Mouse (Mus musculus) megakaryocyte, embryonic 14.5 days (primary cell): ENCODE measurements at regions not wholly inside any gene's neighbourhood (a gene's known extent, or its start where the extent isn't known, plus 50 kb on each side); places are given as distances from the start of the nearest gene placed in this dataset.
"Not testable (repeated sequence)": the region's sequence is repeated elsewhere in the genome, so short reads cannot be mapped to it uniquely, and the experiment has no call there.

Experiments
- H3K27me3 ChIP-seq: replicated peaks from 2 replicates; pipeline ENCODE3; 2012; ENCODE audit warnings: inconsistent platforms
- H3K36me3 ChIP-seq: replicated peaks from 2 replicates; pipeline ENCODE3; 2012; ENCODE audit warnings: low read length, inconsistent platforms, mixed read lengths
- H3K4me1 ChIP-seq: 2 replicates; pipeline ENCODE4 v1.6.1; 2012; ENCODE audit warnings: inconsistent platforms
- H3K4me3 ChIP-seq: replicated peaks from 2 replicates; pipeline ENCODE3; 2012; ENCODE audit warnings: moderate library complexity, mild to moderate bottlenecking, inconsistent platforms
- H3K9me3 ChIP-seq: 2 replicates; pipeline ENCODE4 v1.6.1; 2012; ENCODE audit warnings: inconsistent platforms
- FLI1 ChIP-seq: IDR thresholded peaks from 2 replicates; pipeline ENCODE4 v1.6.1; 2012; ENCODE audit warnings: low read length, inconsistent platforms, mixed read lengths
- GATA1 ChIP-seq: IDR thresholded peaks from 3 replicates; pipeline ENCODE4 v1.6.1; 2012; ENCODE audit warnings: mixed read lengths, low read length, inconsistent platforms, borderline replicate concordance

GRCm38 (mm10) chr14:37425506-37425905, 290.4 kb upstream of the Ghitm start:
- H3K4me1 ChIP-seq = no peaks in the 10 kb centered on the region
- H3K9me3 ChIP-seq = no peaks in the 10 kb centered on the region
- H3K27me3 ChIP-seq = no peaks in the 10 kb centered on the region
- no peak overlapping the region for H3K4me3 ChIP-seq
- TF ChIP-seq GATA1 (no peak), FLI1 (no peak)
- no peaks in the 10 kb centered on the region for H3K36me3 ChIP-seq

DNA sequence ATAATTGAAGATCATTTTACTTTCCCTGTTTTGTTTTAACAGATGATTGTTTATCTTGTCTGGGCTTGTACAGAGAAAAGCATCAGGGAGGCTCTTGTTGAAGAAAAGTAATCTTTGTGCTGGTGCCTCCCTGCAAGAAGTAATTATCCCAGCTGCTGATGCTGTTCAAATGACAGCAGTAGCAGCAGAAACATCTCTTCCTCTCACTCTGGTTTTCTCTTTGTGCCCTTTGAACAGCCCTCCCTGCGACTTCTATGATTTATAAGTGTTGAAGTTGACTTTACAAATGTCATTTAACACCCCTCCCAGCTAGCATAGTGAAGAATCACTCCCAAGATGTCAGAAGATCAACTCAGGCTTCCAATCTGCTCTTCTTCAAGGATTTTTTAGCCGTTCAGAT, 286.5 kb upstream of the Ghitm start:
- TF ChIP-seq GATA1 (no peak), FLI1 (no peak)
- H3K36me3 ChIP-seq = no peaks in the 10 kb centered on the region
- no peaks in the 10 kb centered on the region for H3K4me1 ChIP-seq
- peaks cover 4% of the 10 kb centered on the region; the same call in 1 of the 2 replicates for H3K9me3 ChIP-seq
- H3K27me3 ChIP-seq = no peaks in the 10 kb centered on the region
- H3K4me3 ChIP-seq = no peak overlapping the region

DNA sequence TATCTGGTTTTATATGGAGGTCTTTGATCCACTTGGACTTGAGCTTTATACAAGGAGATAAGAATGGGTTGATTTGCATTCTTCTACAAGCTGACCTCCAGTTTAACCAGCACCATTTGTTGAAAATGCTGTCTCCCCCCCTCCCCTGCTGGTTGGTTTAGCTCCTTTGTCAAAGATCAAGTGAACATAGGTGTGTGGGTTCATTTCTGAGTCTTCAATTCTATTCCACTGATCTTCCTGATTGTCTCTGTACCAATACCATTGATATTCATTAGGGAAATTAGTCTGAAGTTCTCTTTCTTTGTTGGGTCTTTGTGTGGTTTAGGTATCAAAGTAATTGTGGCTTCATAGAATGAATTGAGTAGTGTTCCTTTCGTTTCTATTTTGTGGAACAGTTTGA, 277.5 kb upstream of the Ghitm start:
- H3K36me3 ChIP-seq, H3K9me3 ChIP-seq, H3K4me1 ChIP-seq, H3K4me3 ChIP-seq, H3K27me3 ChIP-seq: not testable (repeated sequence)

DNA sequence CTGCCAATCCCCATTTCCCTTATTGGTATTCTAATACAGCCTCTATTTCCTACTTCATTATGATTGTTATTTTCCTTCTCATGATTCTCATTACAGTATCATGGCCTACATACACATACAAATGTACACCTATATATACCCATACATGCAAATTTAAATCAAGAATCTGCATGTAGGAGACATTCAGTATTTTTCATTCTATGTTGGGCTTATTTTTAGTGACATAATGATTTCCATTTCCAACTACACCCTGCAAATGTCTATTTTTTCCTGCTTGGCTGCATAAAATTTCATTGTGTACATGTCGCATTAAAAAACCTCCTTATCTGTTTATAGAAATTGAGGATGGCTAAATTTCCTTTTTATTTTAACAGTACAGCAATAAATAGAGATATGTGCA, 236.9 kb upstream of the Ghitm start:
- Histone ChIP-seq H3K27me3 (no peaks in the 10 kb centered on the region), H3K4me1 (no peaks in the 10 kb centered on the region), H3K9me3 (no peaks in the 10 kb centered on the region), H3K36me3 (no peaks in the 10 kb centered on the region), H3K4me3 (no peak overlapping the region)
- no peak for TF ChIP-seq FLI1

- peaks cover 11% of the 10 kb centered on the region for H3K9me3 ChIP-seq
- H3K27me3 ChIP-seq = no peaks in the 10 kb centered on the region
- H3K4me3 ChIP-seq = no peak overlapping the region
- no peaks in the 10 kb centered on the region for H3K36me3 ChIP-seq
- no peaks in the 10 kb centered on the region for H3K4me1 ChIP-seq
- TF ChIP-seq FLI1 (no peak), GATA1 (no peak)
These were observed 226.8 kb upstream of the Ghitm start for GRCm38 (mm10) chr14:37361896-37362295.

GRCm38 (mm10) chr14:37355968-37356704, 221.1 kb upstream of the Ghitm start:
- peaks cover 12% of the 10 kb centered on the region for H3K9me3 ChIP-seq
- no peak overlapping the region for H3K4me3 ChIP-seq
- H3K36me3 ChIP-seq = no peaks in the 10 kb centered on the region
- H3K27me3 ChIP-seq = no peaks in the 10 kb centered on the region
- H3K4me1 ChIP-seq = no peaks in the 10 kb centered on the region
- TF ChIP-seq GATA1 = no peak
- no peak for TF ChIP-seq FLI1

DNA sequence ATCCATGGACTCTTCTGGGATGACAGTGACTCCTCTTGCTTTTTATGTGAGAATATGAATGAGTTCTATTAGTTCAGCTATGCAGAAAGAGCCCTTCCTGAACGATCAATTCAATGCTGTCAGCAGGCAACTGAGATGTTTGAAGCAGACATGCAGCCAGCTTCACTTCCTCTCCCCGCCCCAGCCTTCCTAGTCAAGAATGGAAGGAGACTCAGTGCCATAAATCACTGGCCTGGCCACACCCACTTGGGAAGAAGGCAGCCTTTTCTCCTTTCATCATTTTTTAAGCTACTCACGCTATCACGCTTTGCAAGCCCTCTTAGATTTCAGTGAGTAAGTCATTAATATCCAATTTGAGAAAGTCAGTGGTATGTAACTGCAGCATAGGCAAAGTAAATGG, 188.3 kb upstream of the Ghitm start:
- H3K27me3 ChIP-seq = no peaks in the 10 kb centered on the region
- H3K4me3 ChIP-seq = no peak overlapping the region
- TF ChIP-seq FLI1 = no peak
- TF ChIP-seq GATA1 = no peak
- H3K9me3 ChIP-seq = no peaks in the 10 kb centered on the region
- no peaks in the 10 kb centered on the region for H3K4me1 ChIP-seq
- no peaks in the 10 kb centered on the region for H3K36me3 ChIP-seq

- TF ChIP-seq GATA1 = no peak
- no peak for TF ChIP-seq FLI1
These were observed 180.3 kb upstream of the Ghitm start for GRCm38 (mm10) chr14:37315239-37315895.

DNA sequence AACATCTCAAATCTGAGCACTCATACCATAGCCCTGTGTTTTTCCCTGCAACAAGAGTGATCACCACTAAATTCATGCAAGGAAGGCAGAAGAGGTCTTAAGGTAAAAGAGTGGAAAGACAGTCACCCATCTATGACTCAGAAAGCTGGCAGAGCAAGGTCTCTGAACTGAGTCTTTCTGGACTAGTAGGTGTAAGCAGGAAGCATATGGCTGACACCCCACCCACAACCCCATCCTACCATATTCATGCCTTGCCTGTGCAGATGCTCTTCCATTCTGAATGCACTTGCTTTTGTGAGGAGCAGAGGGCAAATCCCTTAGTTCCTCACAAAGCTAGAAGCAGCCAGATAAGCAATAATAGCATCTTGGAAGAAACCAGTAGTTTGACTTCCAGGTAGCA, 178.8 kb upstream of the Ghitm start:
- Histone ChIP-seq H3K36me3 (no peaks in the 10 kb centered on the region), H3K9me3 (peaks cover 3% of the 10 kb centered on the region; the same call in 1 of the 2 replicates), H3K4me1 (no peaks in the 10 kb centered on the region), H3K4me3 (no peak overlapping the region), H3K27me3 (no peaks in the 10 kb centered on the region)
- TF ChIP-seq FLI1 (no peak), GATA1 (no peak)

More at GRCm38 (mm10) chr14:37315239-37315895, 180.3 kb upstream of the Ghitm start:
- no peaks in the 10 kb centered on the region for H3K36me3 ChIP-seq
- H3K4me3 ChIP-seq = no peak overlapping the region
- H3K4me1 ChIP-seq = no peaks in the 10 kb centered on the region
- peaks cover 3% of the 10 kb centered on the region; the same call in 1 of the 2 replicates for H3K9me3 ChIP-seq
- no peaks in the 10 kb centered on the region for H3K27me3 ChIP-seq

DNA sequence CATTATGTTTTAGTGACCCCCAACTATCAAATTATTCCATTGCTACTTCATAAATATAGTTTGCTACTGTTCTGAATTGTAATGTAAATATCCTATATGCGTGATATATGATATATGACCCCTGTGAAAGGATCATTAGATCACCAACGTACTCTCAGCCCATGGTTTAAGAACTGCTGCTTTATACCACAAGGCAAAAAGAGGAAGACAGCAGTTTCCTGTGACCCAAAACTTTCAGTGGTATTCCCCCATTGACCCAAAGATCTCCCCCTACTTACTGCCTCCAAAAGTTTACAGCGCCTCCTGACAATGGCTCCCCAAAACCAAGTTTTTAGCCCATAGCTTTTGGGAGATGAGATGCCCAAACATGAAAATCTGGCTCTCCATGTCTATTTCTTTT, 177.8 kb upstream of the Ghitm start:
- H3K27me3 ChIP-seq = no peaks in the 10 kb centered on the region
- no peak overlapping the region for H3K4me3 ChIP-seq
- no peak for TF ChIP-seq FLI1

More for the DNA sequence above, 177.8 kb upstream of the Ghitm start:
- no peaks in the 10 kb centered on the region for H3K4me1 ChIP-seq
- H3K36me3 ChIP-seq = no peaks in the 10 kb centered on the region
- H3K9me3 ChIP-seq = peaks cover 5% of the 10 kb centered on the region; the same call in 1 of the 2 replicates
